Mouse (Mus musculus) midbrain, embryonic 12.5 days (tissue): Measurements from ENCODE around the gene Fads2. TPM values are rescaled to one million over a fixed set of nuclear protein-coding genes. Genes with fewer than 3 reads are reported as not detected.

Experiments
- ATAC-seq: fragments of 200-750 bp; cut with Nextera tagmentation; 2 replicates; pipeline ENCODE4 v1.8.0; 2017; ENCODE audit warnings: low read depth, moderate TSS enrichment, moderate library complexity; ENCODE audit not compliant: low FRiP score
- H3K27ac ChIP-seq: fragments of 300-500 bp; sonication (generic); replicated peaks from 2 replicates; pipeline ENCODE4 v1.5.1; 2016; ENCODE audit warnings: mild to moderate bottlenecking
- H3K27me3 ChIP-seq: fragments of 300-500 bp; sonication (generic); 2 replicates; pipeline ENCODE4 v1.6.1; 2016; ENCODE audit warnings: mild to moderate bottlenecking
- H3K36me3 ChIP-seq: fragments of 300-500 bp; sonication (generic); 2 replicates; pipeline ENCODE4 v1.6.1; 2016
- H3K4me1 ChIP-seq: fragments of 300-500 bp; sonication (generic); 2 replicates; pipeline ENCODE4 v1.6.1; 2016
- H3K4me2 ChIP-seq: fragments of 300-500 bp; sonication (generic); replicated peaks from 2 replicates; pipeline ENCODE4 v1.6.1; 2016; ENCODE audit warnings: mild to moderate bottlenecking, moderate library complexity
- H3K4me3 ChIP-seq: fragments of 300-500 bp; sonication (generic); 2 replicates; pipeline ENCODE4 v1.5.1; 2016; ENCODE audit warnings: mild to moderate bottlenecking
- H3K9ac ChIP-seq: fragments of 300-500 bp; sonication (generic); replicated peaks from 2 replicates; pipeline ENCODE4 v1.6.1; 2016; ENCODE audit warnings: mild to moderate bottlenecking, moderate library complexity
- H3K9me3 ChIP-seq: fragments of 300-500 bp; sonication (generic); 2 replicates; pipeline ENCODE4 v1.6.1; 2016; ENCODE audit warnings: mild to moderate bottlenecking
- WGBS: fragments of 180-500 bp; shearing (Covaris S2); methylation state at CpG from one replicate; pipeline ENCODE4 v1.1.7; 2016; 5-methylcytosine and 5-hydroxymethylcytosine counted together
- polyA plus RNA-seq: library from polyadenylated mRNA; unstranded; fragments of >200 nt; fragmentation: Nextera tagmentation; extraction: Ambion mirVana; gene quantifications from 2 replicates; pipeline ENCODE4 v1.2.1, GENCODE M21; 2016

The Fads2 gene
- polyA plus RNA-seq, 1 experiment from 2014 or later, result 220 TPM

- H3K27me3 ChIP-seq, result no peaks in the 10 kb centered on the region
- peaks cover 61% of the 10 kb centered on the region for H3K36me3 ChIP-seq
- no peaks in the 10 kb centered on the region for H3K9me3 ChIP-seq
- peak overlapping the region; percentile 17; the same call in 1 of the 2 replicates for H3K4me2 ChIP-seq
- H3K4me3 ChIP-seq, result no peak overlapping the region
- H3K9ac ChIP-seq, result peak overlapping the region; percentile 37; the same call in 1 of the 2 replicates
- H3K4me1 ChIP-seq, result peaks cover 59% of the 10 kb centered on the region
- WGBS, result 91% methylated on average over 2 of the region's 2 CpGs
- H3K27ac ChIP-seq, result no peak overlapping the region
- no peak for ATAC-seq
Observed at GRCm38 (mm10) chr19:10096371-10096876, 5.1 kb downstream of the Fads2 start.

- H3K4me1 ChIP-seq, result peaks cover 54% of the 10 kb centered on the region
Observed at GRCm38 (mm10) chr19:10094695-10095094, 6.9 kb downstream of the Fads2 start.

GRCm38 (mm10) chr19:10093829-10094228, 7.7 kb downstream of the Fads2 start:
- no peak for ATAC-seq
- Histone ChIP-seq H3K27ac (no peak overlapping the region), H3K9me3 (no peaks in the 10 kb centered on the region), H3K4me3 (no peak overlapping the region), H3K9ac (no peak overlapping the region), H3K4me2 (no peak overlapping the region), H3K27me3 (no peaks in the 10 kb centered on the region), H3K36me3 (peaks cover 87% of the 10 kb centered on the region), H3K4me1 (peaks cover 46% of the 10 kb centered on the region)
- WGBS, result 90% methylated on average over 4 of the region's 4 CpGs

More at GRCm38 (mm10) chr19:10094695-10095094, 6.9 kb downstream of the Fads2 start:
- peaks cover 78% of the 10 kb centered on the region for H3K36me3 ChIP-seq
- ATAC-seq, result no peak
- 85% methylated on average over 4 of the region's 4 CpGs for WGBS
- no peaks in the 10 kb centered on the region for H3K27me3 ChIP-seq
- 0 out of 2 replicates have a peak overlapping the region, but pooled peaks have one; percentile 6 for H3K4me2 ChIP-seq
- H3K27ac ChIP-seq, result no peak overlapping the region
- no peak overlapping the region for H3K4me3 ChIP-seq
- H3K9ac ChIP-seq, result 0 out of 2 replicates have a peak overlapping the region, but pooled peaks have one; percentile 1
- H3K9me3 ChIP-seq, result no peaks in the 10 kb centered on the region

GRCm38 (mm10) chr19:10086976-10087375, 14.6 kb downstream of the Fads2 start:
- Histone ChIP-seq H3K4me1 (no peaks in the 10 kb centered on the region), H3K9me3 (no peaks in the 10 kb centered on the region), H3K27ac (no peak overlapping the region), H3K9ac (no peak overlapping the region), H3K36me3 (peaks cover 100% of the 10 kb centered on the region), H3K4me2 (no peak overlapping the region), H3K4me3 (no peak overlapping the region), H3K27me3 (no peaks in the 10 kb centered on the region)
- WGBS, result 94% methylated on average over 4 of the region's 4 CpGs
- no peak for ATAC-seq

DNA sequence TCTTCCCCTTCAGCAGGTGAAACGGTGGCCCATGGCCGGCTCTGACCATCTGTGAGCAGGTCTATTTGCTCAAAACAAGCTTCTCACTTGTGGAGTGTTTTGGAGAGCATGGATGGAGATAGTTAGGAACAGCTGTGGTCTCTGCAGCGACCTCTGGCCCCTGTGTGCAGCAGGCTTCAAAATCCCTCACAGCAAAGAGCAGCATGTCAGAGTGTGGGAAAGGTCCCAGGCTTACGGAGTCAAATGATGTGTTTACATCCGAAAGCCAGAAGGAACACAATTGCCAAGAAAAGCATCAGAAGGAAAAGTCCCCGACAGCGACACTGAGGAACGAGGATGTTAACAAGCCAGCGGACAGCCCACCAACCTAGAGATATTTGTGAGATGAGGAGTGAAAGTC, 16.1 kb downstream of the Fads2 start:
- Histone ChIP-seq H3K4me2 (no peak overlapping the region), H3K27ac (no peak overlapping the region), H3K9me3 (no peaks in the 10 kb centered on the region), H3K9ac (no peak overlapping the region), H3K4me1 (no peaks in the 10 kb centered on the region), H3K36me3 (peaks cover 100% of the 10 kb centered on the region), H3K4me3 (no peak overlapping the region), H3K27me3 (no peaks in the 10 kb centered on the region)
- 84% methylated on average over 9 of the region's 9 CpGs for WGBS
- ATAC-seq, result no peak

- no peak for ATAC-seq
- WGBS, result 83% methylated on average over 3 of the region's 3 CpGs
- peaks cover 100% of the 10 kb centered on the region for H3K36me3 ChIP-seq
Observed at GRCm38 (mm10) chr19:10082105-10082504, 19.4 kb downstream of the Fads2 start.

DNA sequence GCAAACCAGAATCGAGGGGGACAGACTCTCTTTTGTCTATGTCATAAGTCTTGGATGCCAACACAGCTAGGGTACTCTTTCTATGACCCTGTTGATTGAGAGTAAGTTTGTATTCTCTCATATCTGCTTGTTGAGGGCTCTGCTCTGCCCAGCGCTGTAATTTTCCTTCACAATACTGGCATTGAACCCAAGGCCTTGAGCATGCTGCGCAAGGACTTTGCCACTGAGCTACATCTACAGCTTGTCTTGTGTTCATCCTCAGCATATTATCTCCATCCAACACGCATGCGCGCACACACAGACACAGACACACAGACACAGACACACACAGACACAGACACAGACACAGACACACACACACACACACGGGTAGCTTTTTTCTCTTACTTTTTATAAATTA, 21.2 kb downstream of the Fads2 start:
- Histone ChIP-seq H3K27me3 (no peaks in the 10 kb centered on the region), H3K4me3 (no peak overlapping the region), H3K36me3 (peaks cover 100% of the 10 kb centered on the region), H3K4me2 (no peak overlapping the region), H3K9me3 (no peaks in the 10 kb centered on the region), H3K27ac (no peak overlapping the region), H3K9ac (no peak overlapping the region), H3K4me1 (no peaks in the 10 kb centered on the region)
- no peak for ATAC-seq
- 96% methylated on average over 7 of the region's 7 CpGs for WGBS

More at GRCm38 (mm10) chr19:10082105-10082504, 19.4 kb downstream of the Fads2 start:
- Histone ChIP-seq H3K4me1 (no peaks in the 10 kb centered on the region), H3K9me3 (no peaks in the 10 kb centered on the region), H3K27me3 (no peaks in the 10 kb centered on the region), H3K27ac (no peak overlapping the region), H3K4me2 (no peak overlapping the region), H3K9ac (no peak overlapping the region), H3K4me3 (no peak overlapping the region)

DNA sequence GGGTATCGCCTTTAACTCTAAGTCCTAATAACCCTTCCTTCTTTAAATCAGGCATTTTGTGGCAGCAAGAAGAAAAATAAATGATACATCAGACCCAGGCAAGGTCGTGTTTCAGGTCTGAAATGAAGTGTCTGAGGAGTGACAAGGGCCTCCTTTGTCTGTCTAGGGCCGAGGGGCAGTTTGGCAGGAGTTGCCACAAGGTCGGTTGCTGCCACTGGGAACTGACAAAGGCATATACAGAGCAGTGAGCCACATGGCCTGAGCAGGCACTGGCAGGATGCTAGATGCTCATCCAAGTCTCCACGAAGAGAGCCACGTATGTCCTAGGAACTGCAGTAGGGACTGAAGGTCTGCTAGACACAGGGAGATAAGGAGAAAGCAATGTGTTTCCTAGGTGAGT, 23.2 kb downstream of the Fads2 start:
- no peak overlapping the region for H3K27ac ChIP-seq
- H3K9me3 ChIP-seq, result no peaks in the 10 kb centered on the region
- H3K4me1 ChIP-seq, result no peaks in the 10 kb centered on the region
- no peak overlapping the region for H3K9ac ChIP-seq
- no peak for ATAC-seq
- peaks cover 100% of the 10 kb centered on the region for H3K36me3 ChIP-seq
- H3K4me3 ChIP-seq, result no peak overlapping the region
- no peak overlapping the region for H3K4me2 ChIP-seq
- H3K27me3 ChIP-seq, result no peaks in the 10 kb centered on the region
- 85% methylated on average over 6 of the region's 6 CpGs for WGBS

DNA sequence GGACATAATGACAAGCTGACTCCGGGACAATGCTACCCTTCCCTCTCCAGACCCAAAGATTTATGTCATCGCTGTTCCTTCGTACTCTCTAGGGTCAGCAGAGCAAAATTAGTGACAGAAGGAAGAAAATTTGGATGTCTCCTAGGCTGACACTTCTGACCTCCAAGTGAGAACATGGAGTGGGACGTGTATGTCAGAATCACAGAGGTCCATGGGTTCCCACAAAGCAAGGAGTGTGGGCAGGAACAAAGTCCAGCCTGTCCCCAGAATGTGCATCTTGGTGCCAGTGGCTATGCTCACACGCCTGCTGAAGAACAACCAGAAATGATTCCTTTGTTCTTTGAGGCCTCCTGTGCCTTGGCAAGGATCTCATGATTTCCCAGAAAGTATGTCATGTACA, 28.4 kb downstream of the Fads2 start:
- Histone ChIP-seq H3K9ac (no peak overlapping the region), H3K4me1 (0 out of 2 replicates have a peak, but pooled peaks cover 6% of the 10 kb centered on the region), H3K27me3 (no peaks in the 10 kb centered on the region), H3K27ac (no peak overlapping the region), H3K4me3 (no peak overlapping the region), H3K4me2 (no peak overlapping the region), H3K36me3 (peaks cover 98% of the 10 kb centered on the region), H3K9me3 (no peaks in the 10 kb centered on the region)
- 92% methylated on average over 5 of the region's 5 CpGs for WGBS
- no peak for ATAC-seq

GRCm38 (mm10) chr19:10071892-10072291, 29.7 kb downstream of the Fads2 start:
- Histone ChIP-seq H3K4me3 (no peak overlapping the region), H3K9ac (no peak overlapping the region), H3K36me3 (peaks cover 98% of the 10 kb centered on the region), H3K4me1 (0 out of 2 replicates have a peak, but pooled peaks cover 6% of the 10 kb centered on the region), H3K4me2 (no peak overlapping the region), H3K27ac (no peak overlapping the region), H3K9me3 (no peaks in the 10 kb centered on the region), H3K27me3 (no peaks in the 10 kb centered on the region)
- WGBS, result 65% methylated on average over 4 of the region's 4 CpGs
- 0 out of 2 replicates have a peak, but pooled peaks have one; percentile 25 for ATAC-seq

GRCm38 (mm10) chr19:10071166-10071565, 30.4 kb downstream of the Fads2 start:
- Histone ChIP-seq H3K36me3 (peaks cover 98% of the 10 kb centered on the region), H3K9me3 (no peaks in the 10 kb centered on the region), H3K4me1 (0 out of 2 replicates have a peak, but pooled peaks cover 6% of the 10 kb centered on the region), H3K4me2 (no peak overlapping the region), H3K4me3 (no peak overlapping the region), H3K27me3 (no peaks in the 10 kb centered on the region), H3K27ac (no peak overlapping the region), H3K9ac (no peak overlapping the region)
- 87% methylated on average over 5 of the region's 5 CpGs for WGBS
- ATAC-seq, result no peak

DNA sequence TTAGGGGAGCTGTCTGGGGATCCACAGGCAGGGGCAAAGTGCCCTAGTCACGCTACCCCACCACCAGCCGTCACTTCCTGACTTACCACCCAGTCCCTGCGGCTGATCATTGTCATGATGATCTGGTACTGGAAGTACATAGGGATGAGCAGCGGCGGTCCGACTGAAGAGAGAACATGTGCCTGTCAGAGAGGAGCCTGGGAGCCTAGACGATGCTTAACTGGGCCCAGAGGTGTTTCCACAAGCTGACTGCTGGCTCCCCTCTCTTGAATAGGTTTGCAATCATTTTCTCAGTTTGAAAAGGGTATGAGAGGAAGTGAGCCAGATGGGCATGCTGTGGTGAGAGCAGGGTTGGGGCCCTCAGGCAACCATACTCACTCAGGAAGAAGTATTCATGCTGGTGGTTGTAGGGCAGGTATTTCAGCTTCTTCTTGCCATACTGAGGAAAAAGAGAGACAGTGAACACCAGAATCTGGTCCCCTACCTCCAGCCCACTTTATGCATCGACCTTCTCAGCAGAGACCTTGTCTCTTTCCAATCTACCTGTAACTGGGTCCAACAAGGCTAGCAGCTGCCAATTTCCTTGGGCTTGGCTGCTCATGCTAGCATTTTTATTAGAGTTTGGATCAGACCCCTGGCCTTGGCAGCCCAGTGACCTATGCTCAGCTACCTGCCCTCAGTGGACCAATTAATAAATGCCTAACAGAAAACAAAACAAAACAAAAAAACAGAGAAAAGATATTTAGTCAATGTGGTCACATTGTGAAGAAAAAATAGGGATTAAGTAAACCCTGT, 31.2 kb downstream of the Fads2 start:
- Histone ChIP-seq H3K36me3 (peaks cover 98% of the 10 kb centered on the region), H3K4me3 (no peak overlapping the region), H3K27me3 (no peaks in the 10 kb centered on the region), H3K4me1 (0 out of 2 replicates have a peak, but pooled peaks cover 6% of the 10 kb centered on the region), H3K9ac (no peak overlapping the region), H3K27ac (no peak overlapping the region), H3K4me2 (no peak overlapping the region), H3K9me3 (no peaks in the 10 kb centered on the region)
- no peak for ATAC-seq
- 96% methylated on average over 8 of the region's 8 CpGs for WGBS
